Mouse (Mus musculus) testis, adult 2 months (tissue): ENCODE results near the gene Cyb5b.

Source experiments
- CTCF ChIP-seq: fragments of 200-500 bp; IDR thresholded peaks from 2 replicates; pipeline ENCODE4 v1.5.1; 2012; ENCODE audit warnings: low read depth, mild to moderate bottlenecking, inconsistent platforms, low read length, moderate library complexity; ENCODE audit not compliant: control insufficient read depth, insufficient read depth, insufficient replicate concordance
- POLR2A ChIP-seq: fragments of 200-500 bp; IDR thresholded peaks from 2 replicates; pipeline ENCODE4 v1.6.1; 2012; ENCODE audit warnings: low read depth, mild to moderate bottlenecking, inconsistent platforms, low read length, moderate library complexity; ENCODE audit not compliant: control insufficient read depth

DNA sequence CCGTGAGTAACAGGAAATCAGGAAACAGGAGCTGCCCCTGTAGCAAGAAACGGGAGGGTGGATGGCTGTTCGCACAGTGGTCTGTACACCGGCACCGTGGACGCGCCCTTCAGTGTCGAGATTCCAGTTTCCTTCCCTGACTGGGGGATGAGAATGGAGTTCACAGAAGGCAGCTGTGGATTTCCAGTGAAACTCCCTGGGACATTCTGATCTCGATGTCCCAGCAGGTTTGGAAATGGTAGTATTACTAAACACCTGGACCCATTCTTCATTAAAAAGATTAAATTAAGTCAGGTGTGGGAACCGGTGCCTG is 35.5 kb upstream of the Cyb5b start:
- no peak for TF ChIP-seq POLR2A
- no peak for TF ChIP-seq CTCF
